10 mouse cellular contexts compared by ENCODE assay signal in genomic region chr13:43900758-43901157, GRCm38 (mm10).
A peak's percentile ranks its signal among the peaks of the same experiment; 100 is the strongest.
DNase-seq lines count a peak whose midpoint lies in the region; ATAC-seq lines count a peak whose summit lies in the region.
"Had no signal": no experiment of that assay in that cellular context is flagged by ENCODE, and none has a peak within 500 bp of the region (broad histone marks: within the 10 kb centered on the region; RNA-seq: fewer than 3 reads in every experiment).

No protein-coding gene starts in this region.

- peak; percentile 61 for DNase-seq in heart, adult 8-10 months (ENCODE audit: low spot score)
- DNase-seq in heart, embryonic 10.5 days (ENCODE audit: low spot score): no peak
- peak; percentile 87 for DNase-seq in cerebellum, adult 9-10 months
- peak; percentile 67 for DNase-seq in splenic B cell, adult 2 months (ENCODE audit: low read depth, low spot score)
- no peak for DNase-seq in ovary, postnatal 36 days (ENCODE audit: low spot score)
- no peak for DNase-seq in lung, adult 18-20 months
- DNase-seq: lung, postnatal 10 days had no signal

- no peaks in the 10 kb centered on the region for H3K9me3 ChIP-seq in heart, embryonic 10.5 days
- no peaks in the 10 kb centered on the region for H3K9me3 ChIP-seq in megakaryocyte, embryonic 14.5 days
- H3K9me3 ChIP-seq: embryonic facial prominence, embryonic 12.5 days had no signal

- H3K36me3 ChIP-seq in heart, embryonic 10.5 days: no peaks in the 10 kb centered on the region
- H3K36me3 ChIP-seq in megakaryocyte, embryonic 14.5 days (replicated peaks; ENCODE audit: low read length): no peaks in the 10 kb centered on the region
- H3K36me3 ChIP-seq in splenic B cell, adult 2 months (ENCODE audit: control insufficient read depth, insufficient read depth, low read length, poor library complexity, severe bottlenecking): no peaks in the 10 kb centered on the region
- H3K36me3 ChIP-seq: embryonic facial prominence, embryonic 12.5 days had no signal

- ATAC-seq in megakaryocyte, adult 5-6 weeks (ENCODE audit: poor library complexity, severe bottlenecking): no peak

- WGBS in heart, embryonic 10.5 days: 52% methylated on average over 7 of the region's 7 CpGs

- H3K4me3 ChIP-seq in heart, embryonic 10.5 days: no peak overlapping the region
- peak overlapping the region; percentile 39 for H3K4me3 ChIP-seq in megakaryocyte, embryonic 14.5 days (replicated peaks)
- H3K4me3 ChIP-seq: embryonic facial prominence, embryonic 12.5 days had no signal

- no peaks in the 10 kb centered on the region; the same call in 1 of the 2 replicates for H3K4me1 ChIP-seq in heart, embryonic 10.5 days
- H3K4me1 ChIP-seq in megakaryocyte, embryonic 14.5 days: peaks cover 5% of the 10 kb centered on the region; the same call in 1 of the 2 replicates
- H3K4me1 ChIP-seq: embryonic facial prominence, embryonic 12.5 days had no signal

- peaks cover 2% of the 10 kb centered on the region; the same call in 1 of the 2 replicates for H3K27me3 ChIP-seq in heart, embryonic 10.5 days (ENCODE audit: insufficient read depth, poor library complexity, severe bottlenecking)
- H3K27me3 ChIP-seq in megakaryocyte, embryonic 14.5 days (replicated peaks): peaks cover 33% of the 10 kb centered on the region
- H3K27me3 ChIP-seq in splenic B cell, adult 2 months (ENCODE audit: control insufficient read depth, insufficient read depth, low read length, poor library complexity, severe bottlenecking): no peaks in the 10 kb centered on the region
- H3K27me3 ChIP-seq: embryonic facial prominence, embryonic 12.5 days had no signal

- no peak overlapping the region for H3K27ac ChIP-seq in heart, embryonic 10.5 days
- H3K27ac ChIP-seq: embryonic facial prominence, embryonic 12.5 days had no signal

Comparison
In these comparisons a context has a peak if more than half of its experiments do, and no peak if none do; other contexts are left out.
1. DNase-seq: peak in heart, adult 8-10 months (single experiment), cerebellum, adult 9-10 months (single experiment) and splenic B cell, adult 2 months (single experiment); none in heart, embryonic 10.5 days (single experiment), ovary, postnatal 36 days (single experiment) and lung, adult 18-20 months (0 of 2).